Mouse (Mus musculus) cerebellum, postnatal 36 days (tissue): ENCODE measurements around the gene C130026I21Rik.
"Not testable (repeated sequence)": the region's sequence is repeated elsewhere in the genome, so short reads cannot be mapped to it uniquely, and the experiment has no call there.

Source experiments
- DNase-seq, 2 experiments: peaks; one replicate each; pipeline ENCODE4 v3.0.0; 2021 to 2022; ENCODE audit warnings: mixed read lengths in 2 of 2

The C130026I21Rik gene

DNA sequence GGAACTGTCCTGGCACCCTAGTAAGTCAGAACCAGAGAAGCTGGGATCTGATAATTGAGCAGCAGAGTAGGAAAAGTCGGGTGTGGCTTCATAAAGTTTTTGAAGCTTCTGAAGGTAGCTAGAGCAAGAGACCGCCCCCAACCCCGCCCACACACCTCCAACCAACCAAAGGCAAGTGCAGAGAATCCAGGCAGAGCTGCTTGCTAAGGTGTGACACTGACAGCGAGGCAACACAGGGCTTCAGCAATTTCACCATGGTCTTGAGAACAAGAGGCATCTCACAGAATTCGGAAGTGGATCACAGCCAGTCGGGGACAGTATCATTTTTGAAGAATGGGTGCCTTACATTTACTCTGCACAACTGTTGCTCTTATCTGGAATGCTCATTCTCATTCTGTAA lies at the start of gene C130026I21Rik:
TSS of gene C130026I21Rik (minus strand) at position 101 of the 400 bp plus-strand sequence.
- DNase-seq = not testable (repeated sequence)

DNA sequence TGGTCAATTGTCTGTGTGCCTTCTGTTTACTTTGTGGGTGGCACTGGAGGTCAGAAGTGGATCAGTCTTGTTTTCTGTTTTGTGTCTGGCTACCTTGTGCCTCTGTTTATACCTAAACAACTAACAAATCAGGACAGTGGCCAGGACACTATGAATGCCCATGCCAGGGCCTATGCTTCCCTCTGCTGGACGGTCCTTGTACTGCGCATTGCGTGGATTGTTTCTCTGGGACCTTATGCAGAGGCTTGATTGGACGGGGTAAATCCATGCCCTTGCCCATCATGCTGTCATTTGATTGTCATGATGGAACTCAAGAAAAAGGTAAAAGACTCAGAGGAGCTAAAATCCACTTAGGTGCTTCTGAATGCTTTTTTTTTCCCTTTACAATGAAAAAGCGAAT lies 16.7 kb upstream of the C130026I21Rik start:
- peak in 1 of 2 experiments; percentile 7 for DNase-seq

- DNase-seq = not testable (repeated sequence)
These were observed 6.1 kb upstream of the C130026I21Rik start for GRCm38 (mm10) chr1:85276421-85276820.

GRCm38 (mm10) chr1:85258634-85259033 lies 11.7 kb downstream of the C130026I21Rik start:
- DNase-seq = not testable (repeated sequence)

- not testable (repeated sequence) for DNase-seq
These were observed 15.1 kb downstream of the C130026I21Rik start for GRCm38 (mm10) chr1:85255217-85255616.

- not testable (repeated sequence) for DNase-seq
These were observed 19.2 kb downstream of the C130026I21Rik start for GRCm38 (mm10) chr1:85251211-85251610.

DNA sequence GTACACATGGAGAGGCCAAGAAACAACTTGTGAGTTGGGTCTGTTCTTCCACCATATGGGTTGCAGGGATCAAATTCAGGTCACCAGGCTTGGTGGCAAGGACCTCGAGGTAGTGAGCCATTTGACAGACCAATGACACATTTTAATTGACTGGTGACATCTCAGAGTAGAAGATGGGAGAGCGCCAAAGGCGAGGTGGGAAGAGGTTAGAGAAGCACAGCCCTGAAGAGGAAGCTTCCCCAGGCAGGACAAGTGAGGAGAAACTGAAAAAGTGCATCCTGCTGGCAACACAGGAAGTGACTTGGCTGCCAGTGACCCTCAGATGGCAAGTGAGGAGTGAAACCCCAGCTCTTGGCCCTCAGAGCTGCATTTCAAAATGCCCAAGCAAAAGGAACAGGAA lies 21.4 kb downstream of the C130026I21Rik start:
- not testable (repeated sequence) for DNase-seq

DNA sequence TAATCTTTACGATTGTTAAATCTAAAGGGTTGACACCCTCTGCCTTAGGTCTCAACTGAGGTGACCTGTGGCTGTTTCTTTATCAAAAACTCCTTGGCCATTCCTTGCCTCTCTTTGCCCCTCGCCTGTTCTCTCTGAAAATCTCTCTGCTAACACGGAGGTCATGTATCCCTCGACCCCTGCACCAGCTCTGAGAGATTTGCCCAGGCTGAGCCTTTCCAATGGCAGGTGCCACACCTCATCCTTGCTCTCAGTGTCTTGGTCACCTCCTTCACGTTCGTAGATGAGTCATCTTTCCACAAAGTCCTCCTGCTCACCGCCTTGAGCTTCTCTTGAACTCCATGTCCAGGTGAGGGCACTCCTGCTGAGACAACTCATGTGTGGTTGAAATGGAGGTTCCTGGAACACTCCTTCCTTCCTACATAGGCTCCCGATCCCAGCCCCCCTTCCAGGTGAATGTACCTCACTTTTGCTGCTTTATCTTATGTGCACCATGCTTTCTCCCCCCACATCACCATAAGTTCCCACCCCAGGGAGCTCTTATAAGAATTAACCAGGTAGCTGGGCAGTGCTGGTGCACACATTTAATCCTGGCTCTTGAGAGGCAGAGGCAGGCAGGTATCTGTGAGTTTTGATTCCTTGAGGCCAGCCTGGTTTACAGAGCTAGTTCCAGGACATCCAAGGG lies 23.4 kb downstream of the C130026I21Rik start:
- DNase-seq = not testable (repeated sequence)

DNA sequence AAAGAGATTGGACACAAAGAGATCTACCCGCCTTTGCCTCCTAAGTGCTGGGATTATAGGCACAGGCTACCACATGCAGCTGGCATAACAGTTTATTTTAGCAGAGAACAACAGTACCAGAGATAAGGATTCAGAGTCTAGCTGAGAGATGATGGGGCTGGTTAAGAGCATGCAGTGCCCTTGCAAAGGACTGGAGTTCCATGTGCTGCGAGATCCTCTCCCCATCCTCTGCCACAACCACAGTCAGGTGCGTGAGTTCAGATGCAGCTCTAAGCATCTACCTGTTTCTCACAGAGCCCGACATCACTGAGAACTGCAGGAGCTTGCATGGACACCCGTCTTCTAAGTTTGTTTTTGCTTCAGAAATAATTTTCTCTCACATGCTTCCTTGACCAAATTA lies 24.1 kb downstream of the C130026I21Rik start:
- not testable (repeated sequence) for DNase-seq

- not testable (repeated sequence) for DNase-seq
These were observed 25.4 kb downstream of the C130026I21Rik start for GRCm38 (mm10) chr1:85244941-85245340.

DNA sequence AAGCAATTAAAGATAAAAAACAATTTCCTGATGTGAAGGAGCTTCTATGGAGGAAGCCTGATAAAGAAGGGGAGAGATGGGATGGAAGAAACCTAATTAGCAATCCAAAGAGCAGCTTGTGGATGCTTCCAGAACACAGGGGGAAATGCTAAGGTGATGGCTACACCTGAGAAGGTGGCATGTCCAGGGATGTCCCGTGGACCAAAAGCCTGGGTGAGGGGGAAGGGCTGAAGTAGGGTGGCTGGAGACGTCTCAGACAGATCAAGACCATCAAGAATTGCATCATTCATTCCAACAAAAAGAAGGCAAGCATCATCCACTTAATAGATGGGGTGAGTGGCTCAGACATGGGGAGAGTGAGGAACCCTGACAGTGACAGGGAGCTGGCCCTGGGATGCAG lies 27.3 kb downstream of the C130026I21Rik start:
- not testable (repeated sequence) for DNase-seq

GRCm38 (mm10) chr1:85239018-85239775 lies 31.2 kb downstream of the C130026I21Rik start:
- not testable (repeated sequence) for DNase-seq

- DNase-seq = not testable (repeated sequence)
These were observed 63.8 kb downstream of the C130026I21Rik start for GRCm38 (mm10) chr1:85206531-85206930.

DNA sequence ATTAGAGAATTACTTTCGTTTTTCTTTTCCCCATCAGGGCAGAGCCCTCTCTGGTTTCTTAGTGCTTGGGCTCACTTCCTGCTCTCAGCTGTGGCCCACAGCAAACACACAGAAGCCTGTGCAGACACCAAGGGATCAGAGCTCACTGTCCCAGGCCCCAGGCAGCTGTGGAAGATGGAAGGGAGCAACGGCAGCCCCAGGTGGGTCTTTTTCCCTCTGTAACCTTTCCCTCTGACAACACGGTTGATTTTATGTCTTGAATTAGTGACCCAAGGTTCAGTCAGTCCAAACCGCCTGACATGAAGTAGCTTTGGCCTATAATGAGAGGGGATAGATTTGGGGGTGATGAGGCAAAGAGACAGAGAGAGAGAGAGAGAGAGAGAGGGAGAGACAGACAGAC lies 70.8 kb downstream of the C130026I21Rik start:
- DNase-seq = not testable (repeated sequence)

DNA sequence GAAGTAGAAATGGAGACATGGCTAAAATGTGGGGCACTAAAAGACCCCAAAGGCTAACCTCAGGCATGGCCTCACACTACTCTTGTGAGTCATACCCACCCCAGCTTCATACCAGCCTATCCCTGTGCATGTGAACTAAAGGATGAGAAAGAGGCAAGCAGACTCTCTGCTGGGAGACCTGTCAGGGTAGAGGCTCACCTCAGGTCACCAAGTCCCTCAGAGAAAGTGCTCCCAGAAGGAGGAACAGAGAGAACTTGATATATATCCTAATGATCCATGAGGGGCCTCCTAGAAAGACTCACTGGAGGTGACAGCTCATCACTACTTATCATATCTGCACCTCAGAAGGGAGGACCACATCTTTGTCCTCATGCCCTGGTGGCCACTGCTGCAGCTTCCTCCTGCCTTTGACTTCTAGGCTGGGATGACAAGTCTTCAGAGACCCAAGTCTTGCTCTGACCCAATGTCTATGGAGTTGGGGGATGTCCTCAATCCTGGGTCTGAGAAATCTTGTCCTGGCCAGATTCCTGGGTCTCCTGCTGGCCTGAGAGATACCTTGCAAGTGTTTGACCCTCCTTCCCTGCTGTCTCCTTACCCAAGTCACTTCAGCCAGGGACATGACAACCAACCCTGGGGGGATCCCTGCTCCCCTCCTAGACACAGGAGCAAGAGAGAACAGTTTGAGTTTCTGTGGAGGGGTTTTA lies 71.6 kb downstream of the C130026I21Rik start:
- DNase-seq = not testable (repeated sequence)

DNA sequence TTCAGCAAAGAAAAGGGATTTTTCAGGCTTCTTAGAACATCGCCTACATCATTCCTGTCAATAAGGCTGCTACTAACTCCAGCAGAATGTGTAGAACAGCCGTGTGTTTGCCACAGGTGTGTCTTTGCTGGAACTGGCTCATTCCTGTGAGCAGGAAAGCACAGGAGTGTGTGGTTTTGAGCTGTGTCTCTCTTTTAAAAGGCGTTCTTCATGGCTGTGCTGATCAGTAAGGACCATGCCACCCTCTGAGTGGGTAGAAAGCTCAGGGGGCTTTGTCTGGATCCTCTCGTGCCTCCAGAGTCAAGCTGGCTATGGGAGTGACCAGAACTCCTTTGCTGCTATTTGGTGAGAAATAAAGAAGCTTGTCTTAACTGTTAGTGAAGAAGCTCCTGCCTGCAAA lies 73.6 kb downstream of the C130026I21Rik start:
- not testable (repeated sequence) for DNase-seq

- not testable (repeated sequence) for DNase-seq
These were observed 76.6 kb downstream of the C130026I21Rik start for GRCm38 (mm10) chr1:85193761-85194160.

GRCm38 (mm10) chr1:85181981-85182380 lies 88.4 kb downstream of the C130026I21Rik start:
- DNase-seq = not testable (repeated sequence)

DNA sequence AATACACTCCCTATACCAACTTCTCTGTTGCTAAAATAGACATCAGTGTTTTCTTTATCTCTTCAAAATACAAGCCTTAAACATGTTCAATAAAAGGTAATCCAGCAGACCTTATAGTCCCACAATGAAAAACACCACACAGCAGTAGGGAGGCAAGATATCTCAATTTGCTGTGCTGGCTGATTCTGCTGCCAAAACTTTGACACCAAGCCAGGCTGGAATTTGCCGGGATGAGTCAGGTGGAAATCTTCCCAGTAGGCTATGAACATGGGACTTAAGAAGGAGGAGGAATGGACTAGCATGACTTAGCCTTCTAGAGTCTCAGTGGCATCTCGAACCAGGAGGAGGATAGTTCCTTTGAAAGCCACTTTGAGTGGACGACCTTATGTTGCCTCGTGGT lies 91.4 kb downstream of the C130026I21Rik start:
- DNase-seq = not testable (repeated sequence)

- DNase-seq = not testable (repeated sequence)
These were observed 107.5 kb downstream of the C130026I21Rik start for GRCm38 (mm10) chr1:85162841-85163240.

DNA sequence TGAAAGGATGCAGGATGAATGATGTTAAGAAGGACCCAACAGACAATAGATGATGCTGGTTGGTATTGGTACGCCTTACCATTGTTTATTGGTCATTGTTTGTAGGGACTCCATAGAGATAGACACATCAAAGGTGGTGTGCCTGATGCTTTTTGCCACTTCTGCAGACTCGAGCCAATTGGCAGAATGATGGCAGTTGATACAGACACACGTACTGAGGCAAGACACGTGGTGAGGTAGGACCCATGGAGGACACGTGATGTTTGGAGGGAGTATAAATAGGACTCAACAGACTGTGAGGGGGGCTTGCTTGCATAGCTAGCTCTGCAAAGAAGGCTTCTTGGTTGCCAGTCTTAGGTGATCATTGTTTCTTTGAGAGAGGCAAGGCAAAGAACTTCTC lies 115.2 kb downstream of the C130026I21Rik start:
- DNase-seq = not testable (repeated sequence)

GRCm38 (mm10) chr1:85133671-85134070 lies 136.7 kb downstream of the C130026I21Rik start:
- DNase-seq = not testable (repeated sequence)

DNA sequence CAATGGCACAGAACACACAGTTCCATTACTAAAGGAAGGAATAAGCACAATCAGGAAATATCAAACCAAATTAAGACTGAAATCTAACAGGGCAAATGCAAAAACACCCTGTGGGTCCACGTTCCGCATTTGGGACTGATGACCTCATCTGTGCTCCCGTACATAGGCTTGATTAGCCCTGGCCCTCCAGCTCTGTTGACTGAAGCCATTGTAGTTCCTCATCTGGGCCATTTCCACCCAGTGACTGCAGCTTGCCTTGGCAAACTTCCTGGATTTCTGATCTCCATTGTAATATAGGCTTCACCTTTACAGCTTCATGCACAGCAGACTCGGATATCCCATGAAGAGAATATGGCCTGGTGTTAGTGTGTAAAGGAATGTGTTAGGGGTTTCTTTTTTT lies 148.5 kb downstream of the C130026I21Rik start:
- DNase-seq = not testable (repeated sequence)
